Mouse (Mus musculus) lung, postnatal 0 days (tissue): Measurements from ENCODE around the gene Ccl7.

Experiments
- CTCF ChIP-seq: IDR thresholded peaks from 2 replicates; pipeline ENCODE4 v1.5.1; 2016; ENCODE audit warnings: antibody characterized with exemption, mild to moderate bottlenecking
- EP300 ChIP-seq: IDR thresholded peaks from 2 replicates; pipeline ENCODE4 v1.6.1; 2016; ENCODE audit warnings: antibody characterized with exemption, mild to moderate bottlenecking, control low read depth

GRCm38 (mm10) chr11:82063454-82063853, 17.9 kb downstream of the Ccl7 start:
- no peak for TF ChIP-seq CTCF
- TF ChIP-seq EP300, result no peak
